Mouse (Mus musculus) frontal cortex, adult (tissue): Measurements from ENCODE around the gene Cep57l1.

Experiments
- ATAC-seq: cut with Nextera tagmentation; 2 replicates; pipeline ENCODE4 v1.9.2; 2017; ENCODE audit warnings: mild to moderate bottlenecking, moderate library complexity, mixed read lengths; ENCODE audit not compliant: low TSS enrichment

Gene Cep57l1

DNA sequence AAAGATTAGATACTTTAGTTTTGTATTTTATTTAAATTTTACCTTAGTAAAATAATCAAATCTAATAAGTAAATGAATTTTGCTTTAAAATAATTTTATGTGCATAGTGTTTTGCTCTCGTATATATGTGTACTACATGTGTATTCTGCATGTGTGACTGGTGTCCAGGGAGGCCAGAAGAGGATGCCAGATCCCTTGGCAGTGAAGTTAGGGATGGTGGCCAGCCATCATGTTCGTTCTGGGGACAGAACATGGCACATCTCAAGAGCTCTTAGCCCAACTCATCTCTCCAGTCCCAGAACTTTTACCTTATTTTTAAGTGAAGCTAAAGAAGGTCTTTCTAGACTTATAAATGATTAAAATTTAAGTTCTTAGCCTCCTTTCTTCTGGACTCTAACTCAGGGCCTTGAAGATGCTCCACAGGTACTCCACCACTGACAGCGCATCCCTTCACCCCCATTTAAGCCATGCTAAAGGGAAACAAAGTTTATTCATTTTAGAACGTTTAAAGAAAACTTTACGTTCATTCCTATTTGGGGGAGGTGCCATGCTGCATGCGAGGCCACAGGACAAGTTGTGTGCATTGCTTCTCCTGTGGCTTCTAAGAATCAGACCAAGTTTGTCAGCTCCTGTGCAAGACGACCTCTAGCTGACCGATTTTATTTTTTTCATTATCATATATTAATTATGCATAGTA, 8.5 kb upstream of the Cep57l1 start:
- no peak for ATAC-seq

DNA sequence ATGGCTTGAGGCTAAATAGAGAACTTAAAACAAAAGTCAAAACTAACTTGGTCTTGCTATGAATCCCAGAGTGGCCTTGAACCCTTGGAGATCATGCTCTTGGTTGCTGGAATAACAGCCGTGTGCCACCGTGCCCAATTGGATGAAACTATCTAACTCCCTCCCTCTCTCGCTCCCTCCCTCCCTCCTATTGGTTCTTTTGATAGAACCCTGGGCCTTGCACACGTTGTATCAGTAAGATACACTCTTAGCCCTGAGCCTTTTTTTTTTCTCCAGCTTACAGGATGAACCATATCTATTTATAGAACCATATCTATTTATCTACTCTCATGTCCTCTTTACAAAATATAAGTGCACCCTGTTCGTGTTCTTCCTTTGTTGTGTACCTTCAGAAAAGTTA, 6.8 kb upstream of the Cep57l1 start:
- no peak for ATAC-seq

DNA sequence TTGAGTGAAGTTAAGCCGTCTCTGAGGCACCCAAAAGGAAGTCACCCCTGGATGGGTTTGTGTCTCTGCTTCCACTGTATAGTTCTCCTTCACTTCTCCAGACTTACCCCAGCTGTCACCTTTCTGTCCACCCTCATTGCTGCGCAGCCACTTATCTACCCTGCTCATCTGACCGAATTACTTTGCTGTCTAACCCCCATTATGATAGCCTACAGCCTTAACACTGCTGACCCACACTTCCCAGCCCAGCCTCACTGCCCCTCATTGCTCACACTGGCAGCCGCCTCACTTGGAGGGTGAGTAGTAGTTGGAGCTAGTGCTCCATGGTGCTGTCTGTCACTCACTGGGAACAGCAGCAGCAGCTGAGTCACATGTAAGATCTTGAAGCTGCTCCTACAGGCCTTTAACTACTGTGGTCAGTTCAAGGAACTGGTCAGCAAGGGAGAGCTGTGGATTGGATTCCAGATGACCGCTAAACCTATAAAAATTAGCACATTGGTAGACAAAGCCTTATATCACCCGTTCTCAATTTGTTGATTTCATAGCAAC, 4.7 kb upstream of the Cep57l1 start:
- ATAC-seq = no peak

DNA sequence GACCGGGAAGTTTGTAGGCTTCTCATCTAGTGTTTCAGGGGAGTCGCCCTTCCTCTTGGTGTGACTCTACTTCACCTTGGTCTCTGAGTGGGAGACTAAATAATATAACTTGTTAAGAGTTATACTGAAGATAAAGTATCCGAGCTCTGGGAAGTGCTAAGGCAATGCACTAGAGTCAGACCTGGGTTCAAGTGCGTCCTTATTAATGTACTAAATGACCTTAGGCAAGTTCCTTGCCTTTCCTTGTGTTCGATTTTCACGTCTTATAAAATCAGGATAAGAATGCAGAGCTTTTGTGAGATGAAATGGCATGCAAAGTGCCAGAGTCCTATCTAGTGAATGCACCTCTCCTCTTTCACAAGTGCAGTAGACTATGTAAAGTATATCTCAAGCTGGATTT, 2.9 kb upstream of the Cep57l1 start:
- ATAC-seq = no peak

DNA sequence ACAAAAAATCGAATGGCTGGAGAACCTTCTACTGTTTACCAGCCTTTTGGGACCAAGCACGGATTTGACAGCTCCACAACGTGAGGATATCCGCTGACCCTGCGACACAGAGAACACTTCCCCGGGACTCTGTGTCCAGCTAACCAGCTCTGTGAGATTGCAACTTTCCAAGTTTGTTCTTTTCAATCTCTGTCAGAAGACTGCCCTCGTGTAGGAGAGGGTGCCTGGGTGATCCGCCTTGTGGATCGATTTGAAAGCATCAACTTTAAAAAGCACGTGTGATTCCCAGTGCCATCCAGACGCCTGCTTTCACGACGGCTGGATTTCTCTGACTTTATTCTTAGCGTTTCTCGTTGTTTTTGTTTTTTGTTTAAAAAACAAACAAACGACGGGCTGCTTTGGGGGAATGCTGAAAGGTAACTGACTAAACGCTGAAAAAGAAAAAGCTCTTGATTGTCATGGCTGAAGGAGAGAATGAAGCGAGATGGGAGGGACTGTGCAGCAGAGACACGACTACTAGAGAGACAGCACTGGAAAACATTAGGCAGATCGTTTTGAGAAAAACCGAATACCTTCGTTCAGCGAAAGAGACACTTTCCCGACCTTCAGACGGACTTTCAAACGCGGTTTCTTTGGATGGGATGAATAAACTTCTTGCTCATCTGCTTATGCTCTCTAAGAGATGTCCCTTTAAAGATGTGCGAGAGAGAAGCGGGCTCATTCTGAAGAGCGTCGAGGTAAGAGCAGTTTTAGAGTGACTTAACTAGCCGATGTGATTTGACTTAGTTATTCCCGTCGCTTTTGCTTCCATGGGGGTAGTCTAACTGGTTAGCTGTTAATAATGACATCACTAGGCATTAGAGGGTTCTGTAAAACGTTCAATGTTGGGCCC, 1.1 kb upstream of the Cep57l1 start:
- 0 out of 2 replicates have a peak, but pooled peaks have one; percentile 2 for ATAC-seq

DNA sequence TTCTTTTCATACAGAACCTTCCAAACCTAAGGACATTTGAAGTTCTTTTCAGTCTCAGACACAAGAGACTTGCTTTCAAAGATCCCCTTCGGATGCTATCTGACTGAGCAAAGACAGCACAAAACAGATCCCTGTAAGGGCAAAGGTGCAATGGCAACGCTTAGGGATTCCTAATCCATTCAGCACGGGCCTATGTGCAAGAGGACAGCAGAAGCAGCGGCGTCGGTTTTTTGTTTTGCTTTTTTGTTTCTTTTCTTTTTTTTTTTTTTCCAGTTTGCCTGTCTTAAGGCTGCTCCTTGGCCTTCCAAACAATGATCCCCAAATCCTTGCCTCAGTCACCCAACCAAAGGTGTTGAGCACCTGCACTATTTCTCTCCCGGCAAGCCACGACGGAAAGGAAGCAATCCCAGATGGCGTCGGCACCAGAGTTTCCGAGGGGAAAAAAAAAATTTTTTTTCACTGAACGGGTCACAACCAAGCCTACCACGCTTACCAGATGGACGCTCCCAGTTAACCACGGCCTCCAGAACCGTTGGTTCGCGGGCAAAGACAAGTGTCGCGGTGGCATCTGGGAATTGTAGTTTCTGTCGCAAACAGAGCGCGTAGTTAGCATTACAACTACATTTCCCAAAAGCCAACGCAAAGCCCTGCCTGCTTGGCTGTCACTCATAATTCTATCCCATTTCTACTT, 446 bp downstream of the Cep57l1 start:
- peak; percentile 86 for ATAC-seq

DNA sequence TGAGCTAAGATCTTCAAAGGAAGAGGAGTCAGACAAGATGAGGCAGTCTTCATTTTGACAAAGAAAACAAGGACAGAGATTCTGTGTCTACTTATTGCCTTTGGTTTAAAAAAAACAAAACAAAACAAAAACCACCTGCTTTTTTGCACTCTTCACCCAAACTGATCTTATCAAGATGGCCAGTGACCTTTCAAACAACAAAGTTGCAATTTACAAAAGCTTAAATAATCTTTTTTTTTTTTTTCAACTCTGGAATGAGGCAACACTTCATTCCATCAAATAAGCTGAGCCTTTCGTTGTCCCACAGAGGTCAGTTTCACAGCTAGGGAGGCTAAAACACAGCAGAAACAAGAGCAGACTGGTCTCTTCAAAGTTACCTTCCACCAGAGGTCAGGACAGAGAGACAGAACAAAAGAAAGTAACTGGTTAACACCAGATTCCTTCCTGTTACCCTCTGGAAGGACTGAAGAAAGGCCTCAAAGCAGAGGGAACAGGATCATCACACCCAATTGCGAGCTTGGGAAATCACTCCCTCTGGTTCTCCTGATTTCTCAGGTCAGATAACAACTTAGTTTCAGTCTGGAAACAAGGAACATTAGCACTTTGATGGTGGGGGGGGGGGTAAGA, 3.8 kb downstream of the Cep57l1 start:
- ATAC-seq = no peak

DNA sequence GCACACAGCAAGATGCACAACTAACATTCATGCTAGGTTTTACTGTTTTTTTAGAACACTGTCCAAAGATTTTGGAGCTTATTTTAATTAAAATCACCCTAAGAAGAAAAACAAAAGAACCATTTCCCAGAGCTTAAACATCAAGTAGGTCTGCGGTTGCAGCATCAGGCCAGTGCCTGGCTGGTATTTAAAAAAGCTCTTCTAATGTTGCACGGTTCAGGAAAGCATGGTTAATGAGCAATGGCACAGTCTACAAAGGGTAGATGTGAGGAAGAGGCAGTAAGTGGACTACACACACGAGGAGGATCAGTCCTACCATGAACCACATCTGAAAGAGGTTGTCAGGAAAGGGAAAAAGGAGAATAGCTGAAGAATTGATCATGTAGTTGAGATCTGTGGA, 5.0 kb downstream of the Cep57l1 start:
- ATAC-seq = no peak

DNA sequence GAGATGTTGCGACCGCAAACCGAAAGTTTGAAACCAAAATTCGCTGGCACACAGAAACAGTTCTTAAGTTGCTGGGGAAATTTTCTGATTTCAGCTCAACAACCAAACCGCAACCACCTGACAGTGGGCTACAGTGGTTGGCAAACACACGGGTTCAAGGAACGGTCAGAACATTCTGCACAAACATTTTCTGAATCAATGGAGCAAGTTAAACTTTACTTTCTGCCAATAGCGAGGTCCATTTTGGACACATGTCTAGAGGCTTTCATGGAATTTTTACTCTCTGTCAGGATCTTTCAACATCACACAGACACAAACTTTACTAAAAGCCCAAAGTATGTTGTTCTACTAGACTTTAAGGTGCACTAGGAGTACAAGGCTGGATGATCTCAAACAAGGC, 6.2 kb downstream of the Cep57l1 start:
- ATAC-seq = no peak

DNA sequence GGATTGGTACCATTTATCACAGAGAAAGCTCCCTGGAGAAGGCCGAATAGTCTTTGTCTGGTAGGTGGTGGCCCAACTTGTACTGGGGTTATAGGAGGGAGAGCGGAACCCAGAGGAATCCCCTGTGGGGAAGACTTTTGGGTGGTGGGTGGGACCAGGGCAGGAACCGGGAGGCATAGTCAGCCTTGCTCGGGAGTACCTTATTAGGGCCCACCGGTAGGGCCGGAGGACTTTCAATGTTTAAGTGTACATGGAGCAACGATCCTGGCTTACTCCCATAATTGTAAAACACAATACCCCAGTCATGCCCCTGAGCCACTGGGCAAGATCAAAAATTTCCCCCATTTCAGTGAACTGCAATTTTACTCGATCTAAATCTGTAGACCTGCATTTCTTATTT, 12.4 kb downstream of the Cep57l1 start:
- no peak for ATAC-seq

DNA sequence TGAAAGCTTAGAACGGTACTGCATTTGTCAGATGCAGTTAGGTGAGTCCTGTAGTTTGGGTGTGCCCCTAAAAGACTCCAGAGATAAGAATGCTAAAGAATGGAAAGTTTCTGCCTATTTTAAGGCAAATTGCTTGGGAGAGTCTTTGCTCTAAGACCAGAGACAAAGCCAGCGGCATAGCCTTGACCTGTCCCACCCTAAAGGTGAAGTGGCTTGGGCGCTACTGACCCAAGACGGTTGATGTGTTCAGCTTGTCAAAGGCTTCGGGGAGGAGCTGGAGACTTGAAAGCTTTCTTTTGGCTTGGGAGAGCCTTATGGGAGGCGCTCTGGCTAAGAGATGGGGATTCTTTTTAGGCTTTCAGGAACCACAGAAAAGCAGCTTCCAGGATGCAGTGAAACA, 17.3 kb downstream of the Cep57l1 start:
- no peak for ATAC-seq

DNA sequence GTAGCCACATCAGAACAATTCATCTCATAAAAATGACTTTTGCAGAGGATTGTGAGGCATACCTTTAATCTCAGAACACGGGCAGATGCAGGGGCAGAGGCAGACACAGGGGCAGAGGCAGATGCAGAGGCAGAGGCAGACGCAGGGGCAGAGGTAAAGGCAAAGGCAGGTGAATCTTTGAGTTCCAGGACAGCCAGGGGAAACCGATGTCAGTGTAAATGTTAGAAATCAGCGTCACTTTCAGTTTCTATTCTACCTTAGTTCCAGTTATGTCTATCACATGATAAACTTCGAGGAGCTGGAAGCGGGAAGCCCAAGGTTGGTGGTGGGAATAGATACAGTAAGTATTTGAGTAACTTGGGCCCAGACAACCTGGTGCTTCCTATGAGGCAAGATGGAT, 42.4 kb downstream of the Cep57l1 start:
- ATAC-seq = no peak

DNA sequence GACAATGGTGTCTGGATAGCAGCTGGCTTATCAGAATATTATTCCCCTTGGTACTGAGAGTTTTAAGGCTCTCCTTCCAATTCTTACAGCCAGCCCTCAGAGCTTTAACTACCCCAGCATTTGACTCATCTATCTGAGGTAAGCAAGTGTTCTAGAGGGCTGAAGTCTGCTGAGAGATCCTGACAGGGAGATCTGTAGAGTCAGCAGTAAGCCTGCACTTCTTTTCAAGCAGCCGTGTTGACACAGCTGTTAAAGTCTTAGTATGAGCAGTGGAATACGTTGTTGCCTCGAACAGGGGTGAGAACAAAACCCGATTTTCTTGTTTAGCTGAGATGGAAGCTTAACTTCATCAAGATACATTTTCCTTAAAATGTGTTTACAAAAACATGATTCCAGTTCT, 43.4 kb downstream of the Cep57l1 start:
- ATAC-seq = peak; percentile 59

DNA sequence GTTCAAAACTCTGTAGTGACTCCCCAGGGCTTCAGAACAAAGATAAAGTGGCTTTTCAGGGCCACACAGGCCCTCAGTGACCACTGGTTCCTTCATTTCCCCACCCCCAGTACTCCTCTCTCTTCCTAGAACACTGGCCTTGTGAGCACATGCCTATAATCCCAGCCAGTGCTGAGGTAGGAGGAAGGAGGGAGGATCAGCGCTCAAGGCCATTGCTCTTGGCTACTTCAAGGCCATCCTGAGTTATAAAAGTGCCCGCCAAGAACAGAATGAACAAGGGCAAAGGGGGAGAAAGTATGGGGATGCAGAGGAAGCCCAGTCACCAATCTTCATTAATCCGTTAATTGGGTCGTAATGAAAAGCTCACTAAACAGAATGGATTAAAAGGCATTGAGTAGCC, 44.1 kb downstream of the Cep57l1 start:
- no peak for ATAC-seq

DNA sequence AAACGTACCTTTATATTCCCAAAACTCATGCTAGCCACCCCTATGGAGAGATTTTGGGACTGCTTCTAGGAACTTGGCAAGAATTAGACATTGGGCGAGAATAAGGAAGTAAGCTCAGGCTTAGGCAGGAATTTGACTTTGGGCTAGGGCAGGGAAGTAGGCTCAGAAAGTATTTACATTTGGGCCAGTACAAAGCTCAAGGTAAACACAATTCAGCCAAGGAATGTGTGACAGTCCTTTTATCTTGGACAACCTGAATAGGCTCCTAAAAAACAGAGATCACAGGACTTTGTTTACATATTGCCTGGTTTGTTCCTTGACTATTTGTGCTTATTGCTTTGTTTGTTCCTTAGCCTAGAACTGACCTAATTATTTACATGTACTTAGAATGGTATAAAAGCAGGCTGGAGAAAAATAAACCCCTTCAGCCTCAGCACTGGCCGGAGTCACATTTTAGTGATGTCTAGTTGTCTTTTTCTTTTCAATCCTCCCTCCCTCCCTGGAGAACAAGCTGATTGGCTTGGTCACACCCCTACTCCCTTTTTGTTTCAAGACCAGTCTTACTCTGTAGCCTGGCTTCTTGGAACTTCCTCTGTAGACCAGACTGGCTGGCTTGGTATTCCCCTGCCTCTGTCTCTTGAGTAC, 45.8 kb downstream of the Cep57l1 start:
- ATAC-seq = no peak

DNA sequence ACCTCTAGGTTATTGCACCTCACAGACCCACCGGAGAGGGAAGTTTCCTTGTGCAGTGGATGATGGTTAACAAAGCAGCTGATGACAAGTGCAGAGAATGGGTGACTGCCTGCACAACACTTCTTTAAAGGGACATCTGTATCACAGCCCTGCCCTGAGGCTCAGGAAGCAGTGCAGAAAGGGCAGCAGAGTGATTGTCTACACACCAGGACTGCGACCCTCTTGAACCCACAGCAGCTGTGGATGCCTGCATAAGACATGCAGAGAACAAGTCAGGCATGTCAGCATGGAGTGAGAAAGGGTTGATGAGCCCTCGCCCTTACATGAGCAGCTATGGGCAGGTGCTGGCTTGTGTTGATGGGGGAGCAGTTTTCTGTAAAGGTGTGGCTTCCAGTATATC, 48.8 kb downstream of the Cep57l1 start:
- no peak for ATAC-seq

DNA sequence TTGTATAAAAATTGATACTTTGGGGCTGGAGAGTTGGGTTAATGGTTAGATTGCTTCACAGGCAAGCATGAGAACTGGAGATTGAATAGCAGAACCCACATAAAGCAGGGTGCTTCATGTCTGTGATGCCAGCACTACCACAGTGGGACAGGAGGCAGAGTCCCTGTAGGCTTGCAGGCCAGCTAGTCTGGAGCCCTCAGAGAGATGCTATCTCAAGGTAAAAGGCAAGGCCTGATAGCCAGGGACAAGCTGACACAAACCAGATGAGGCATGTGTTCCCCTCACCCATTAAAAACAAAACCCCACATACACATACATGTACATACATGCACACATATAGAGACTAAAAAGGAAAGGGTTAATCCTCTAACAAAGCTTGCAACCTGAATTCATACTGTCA, 51.6 kb downstream of the Cep57l1 start:
- no peak for ATAC-seq

DNA sequence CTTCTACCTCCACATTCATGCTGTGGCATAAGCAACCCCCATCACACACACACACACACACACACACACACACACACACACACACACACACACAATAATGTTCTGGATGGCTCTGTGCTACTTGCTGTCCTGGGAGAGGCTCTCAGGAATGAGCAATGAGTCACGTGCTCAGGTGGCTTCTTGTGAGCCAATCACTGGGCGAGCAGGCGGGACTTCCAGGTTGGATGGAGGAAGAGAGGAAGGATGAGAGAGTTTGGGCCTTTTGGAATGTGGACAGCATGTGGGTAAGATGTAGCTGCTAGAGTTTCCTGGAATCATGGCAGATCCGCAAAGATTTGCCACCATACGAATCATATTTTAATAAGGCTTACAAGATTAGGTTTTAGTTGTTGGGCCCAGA, 52.4 kb downstream of the Cep57l1 start:
- no peak for ATAC-seq

DNA sequence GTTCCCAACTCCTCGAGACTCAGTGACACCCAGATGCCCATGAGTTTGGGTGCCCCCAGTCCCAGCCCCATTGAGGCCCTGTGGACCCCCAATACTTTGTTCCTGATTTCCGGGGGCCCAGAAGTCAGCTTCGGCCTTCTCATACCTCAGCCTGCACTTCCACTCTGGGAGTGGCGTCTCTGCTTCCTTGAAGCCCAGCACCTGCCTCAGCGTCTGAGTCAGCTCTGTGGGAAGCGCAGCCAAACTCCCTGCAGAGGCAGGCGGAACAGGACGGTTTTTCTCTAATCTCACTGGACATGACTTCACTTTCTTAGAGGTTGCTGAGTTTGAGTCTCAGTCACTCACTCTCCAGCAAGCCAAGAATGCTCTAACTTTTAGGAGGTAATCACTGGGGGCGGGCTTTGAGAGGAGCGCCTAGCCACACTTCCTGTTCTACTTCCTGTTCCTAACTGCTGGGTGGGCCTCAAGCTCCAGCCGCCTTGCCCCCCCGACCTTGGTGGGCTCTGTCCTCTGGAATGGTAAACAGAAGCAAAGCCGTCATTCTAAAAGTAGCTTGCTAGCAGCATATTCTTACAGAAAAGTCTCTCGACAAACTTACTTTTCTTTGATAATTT, 57.7 kb downstream of the Cep57l1 start:
- peak; percentile 55; the same call in 1 of the 2 replicates for ATAC-seq

DNA sequence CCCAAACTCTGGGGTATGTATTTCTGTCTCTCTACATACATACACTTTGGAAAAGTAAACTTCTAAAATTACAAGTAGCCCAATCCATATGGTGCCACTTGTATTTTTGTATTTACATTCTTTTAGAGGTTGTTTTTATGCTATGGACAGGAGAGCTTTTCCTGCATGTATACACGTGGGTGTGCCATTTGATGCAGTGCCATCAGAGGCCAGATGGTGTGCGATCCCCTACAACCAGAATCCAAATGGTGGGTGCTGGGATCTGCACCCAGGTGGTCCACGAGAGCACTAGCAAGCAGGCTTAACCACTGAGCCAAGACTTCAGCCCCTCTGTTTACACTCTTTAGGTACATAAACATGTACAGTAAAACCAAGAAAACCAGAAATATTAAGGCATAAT, 60.4 kb downstream of the Cep57l1 start:
- ATAC-seq = no peak

DNA sequence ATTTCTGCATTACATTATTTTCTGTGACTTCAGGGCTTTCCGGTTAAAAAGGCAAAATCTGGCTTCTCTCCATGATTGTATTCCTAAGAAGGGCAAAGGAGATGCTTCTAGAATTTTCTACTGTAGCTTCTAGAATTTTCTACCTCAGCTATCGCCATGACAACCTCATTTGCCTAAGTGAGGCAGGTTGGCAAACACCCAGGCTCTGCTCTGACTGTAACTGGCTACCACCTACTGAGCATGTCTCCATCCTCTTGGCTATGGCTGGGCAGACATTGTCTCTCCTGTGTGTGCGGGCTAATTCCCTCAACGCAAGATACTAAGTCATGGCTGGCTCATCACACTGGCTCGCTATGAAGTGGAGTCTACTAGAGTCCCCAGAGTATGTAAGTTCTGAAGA, 63.1 kb downstream of the Cep57l1 start:
- ATAC-seq = peak; percentile 90
